Mouse (Mus musculus): ENCODE results near the gene Gabarap. TPM values are rescaled to one million over a fixed set of nuclear protein-coding genes. Genes with fewer than 3 reads are reported as not detected.

The Gabarap gene
- total RNA-seq, 1 experiment, result 70.6 TPM

DNA sequence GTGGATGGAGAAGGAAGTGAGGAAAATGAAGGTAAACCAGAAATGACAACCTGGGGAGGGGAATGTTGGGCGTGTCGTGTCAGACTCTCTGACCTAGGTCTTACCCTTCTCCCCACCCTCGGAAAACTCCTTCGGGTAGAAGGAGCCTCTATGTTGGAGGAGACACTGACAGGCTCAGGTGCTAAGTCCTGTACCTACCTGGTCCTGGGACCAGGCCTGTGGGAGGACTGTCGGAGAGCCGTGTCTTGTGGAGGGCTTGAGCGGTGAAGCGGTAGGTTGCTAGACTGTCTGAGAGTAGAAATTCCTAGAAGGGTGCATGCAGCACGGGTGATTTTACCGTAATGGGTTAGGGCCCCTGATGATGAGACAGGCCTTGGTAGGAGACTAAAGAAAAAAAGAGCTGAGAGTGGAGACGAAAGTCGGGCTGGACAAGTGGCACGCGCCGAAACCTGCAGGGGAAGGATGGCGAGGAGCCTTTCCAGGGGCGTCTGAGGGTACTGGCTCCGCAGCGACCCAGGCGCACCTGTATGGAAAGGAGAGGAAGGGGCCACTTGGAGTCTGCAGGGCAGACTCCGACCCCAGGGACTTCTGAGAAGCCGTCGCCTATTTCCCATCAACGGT, 26.2 kb upstream of the Gabarap start, which contains the start of gene Cldn7:
Gene Cldn7 (plus strand): TSS at position 130 of the 621 bp plus-strand sequence.
- TF ChIP-seq HCFC1 (IDR thresholded peaks at IDR 0.05; ENCODE audit: borderline replicate concordance, insufficient read depth, low read length), result no peak
- no peak for TF ChIP-seq CHD2 (IDR thresholded peaks at IDR 0.05; ENCODE audit: low read depth, low read length)
- no peak for TF ChIP-seq ZNF384 (IDR thresholded peaks at IDR 0.05; ENCODE audit: low read depth, low read length)
- TF ChIP-seq MAFK (IDR thresholded peaks at IDR 0.05; ENCODE audit: insufficient read depth, low read depth, low read length), result no peak
- no peak for TF ChIP-seq ZC3H11A (IDR thresholded peaks at IDR 0.05; ENCODE audit: borderline replicate concordance, low read depth, low read length)
- Histone ChIP-seq H3K4me1 (ENCODE audit: control insufficient read depth in 2 of 2, insufficient read depth in 2 of 2, low read length in 2 of 2, poor library complexity in 1 of 2) (peaks cover 0 to 8% of the 10 kb centered on the region in 2 experiments; a peak in 1 of 4 replicates), H3K4me3 (ENCODE audit: insufficient read depth in 1 of 2, low read depth in 1 of 2, low read length in 2 of 2, poor library complexity in 1 of 2, severe bottlenecking in 1 of 2) (peak within 1 kb of the TSS; percentile 72), H3K27ac (ENCODE audit: insufficient read depth, low read depth, low read length, poor library complexity, severe bottlenecking) (no peak within 1 kb of the TSS), H3K9me3 (ENCODE audit: control insufficient read depth, insufficient read depth, low read depth, low read length) (no peaks in the 10 kb centered on the region), H3K36me3 (ENCODE audit: control insufficient read depth, insufficient read depth, low read length, poor library complexity, severe bottlenecking) (peaks cover 10% of the 10 kb centered on the region; the same call in 1 of the 2 replicates), H3K9ac (ENCODE audit: insufficient read depth, low read depth, low read length, poor library complexity, severe bottlenecking) (peak within 1 kb of the TSS; percentile 49)
- in situ Hi-C loops (cut with MboI; ENCODE audit: low sequenced_read_pairs in 2 of 2, unreplicated experiment in 2 of 2), result no loop called here
- DNase-seq (ENCODE audit: low read depth, low spot score), result no peak

DNA sequence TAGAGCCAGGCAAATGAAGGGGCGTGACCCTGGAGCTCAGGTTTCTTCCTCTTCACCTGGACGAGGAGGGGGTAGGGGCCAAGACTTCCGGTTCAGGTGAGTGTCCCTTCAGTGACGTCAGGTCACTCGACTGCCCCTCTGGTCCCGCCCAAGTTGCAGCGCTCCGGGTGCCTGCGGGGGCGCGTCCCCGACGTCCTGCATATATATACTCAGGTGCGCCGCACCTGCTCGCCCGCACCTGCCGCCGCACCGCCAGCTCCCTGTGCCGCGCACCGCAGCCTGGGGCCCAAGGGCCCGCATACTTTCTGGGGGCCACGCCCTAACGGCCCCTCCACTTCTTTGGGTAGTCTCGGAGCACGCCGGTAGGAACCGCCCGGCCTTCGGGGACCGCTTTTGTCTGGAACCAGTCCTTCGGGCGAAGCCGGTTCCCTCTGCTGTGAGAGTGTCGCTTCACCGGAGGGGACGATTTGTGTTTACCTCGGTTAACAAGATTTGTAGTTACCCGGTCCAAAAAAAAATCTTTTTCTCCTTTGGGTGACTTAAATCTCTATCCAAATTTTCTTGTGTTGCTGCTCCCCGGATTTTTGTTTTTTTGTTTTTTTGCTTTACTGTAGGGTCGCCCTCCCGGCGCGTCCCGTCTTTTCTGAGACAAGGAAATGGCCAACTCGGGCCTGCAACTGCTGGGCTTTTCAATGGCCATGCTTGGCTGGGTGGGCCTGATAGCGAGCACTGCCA, 25.5 kb upstream of the Gabarap start:
- no peaks in the 10 kb centered on the region for H3K9me3 ChIP-seq (ENCODE audit: control insufficient read depth, insufficient read depth, low read depth, low read length)
- no peak for DNase-seq (ENCODE audit: low read depth, low spot score)
- peaks cover 10% of the 10 kb centered on the region; the same call in 1 of the 2 replicates for H3K36me3 ChIP-seq (ENCODE audit: control insufficient read depth, insufficient read depth, low read length, poor library complexity, severe bottlenecking)
- no peak overlapping the region for H3K27ac ChIP-seq (ENCODE audit: insufficient read depth, low read depth, low read length, poor library complexity, severe bottlenecking)
- no peak for TF ChIP-seq MAFK (IDR thresholded peaks at IDR 0.05; ENCODE audit: insufficient read depth, low read depth, low read length)
- TF ChIP-seq HCFC1 (IDR thresholded peaks at IDR 0.05; ENCODE audit: borderline replicate concordance, insufficient read depth, low read length), result peak; percentile 44; the same call in 1 of the 2 replicates
- peaks cover 0 to 8% of the 10 kb centered on the region in 2 experiments; a peak in 1 of 4 replicates for H3K4me1 ChIP-seq (ENCODE audit: control insufficient read depth in 2 of 2, insufficient read depth in 2 of 2, low read length in 2 of 2, poor library complexity in 1 of 2)
- peak overlapping the region; percentile 81 for H3K9ac ChIP-seq (ENCODE audit: insufficient read depth, low read depth, low read length, poor library complexity, severe bottlenecking)
- in situ Hi-C loops (cut with MboI; ENCODE audit: low sequenced_read_pairs in 2 of 2, unreplicated experiment in 2 of 2), result no loop called here
- peak overlapping the region; percentile 72 for H3K4me3 ChIP-seq (ENCODE audit: insufficient read depth in 1 of 2, low read depth in 1 of 2, low read length in 2 of 2, poor library complexity in 1 of 2, severe bottlenecking in 1 of 2)

DNA sequence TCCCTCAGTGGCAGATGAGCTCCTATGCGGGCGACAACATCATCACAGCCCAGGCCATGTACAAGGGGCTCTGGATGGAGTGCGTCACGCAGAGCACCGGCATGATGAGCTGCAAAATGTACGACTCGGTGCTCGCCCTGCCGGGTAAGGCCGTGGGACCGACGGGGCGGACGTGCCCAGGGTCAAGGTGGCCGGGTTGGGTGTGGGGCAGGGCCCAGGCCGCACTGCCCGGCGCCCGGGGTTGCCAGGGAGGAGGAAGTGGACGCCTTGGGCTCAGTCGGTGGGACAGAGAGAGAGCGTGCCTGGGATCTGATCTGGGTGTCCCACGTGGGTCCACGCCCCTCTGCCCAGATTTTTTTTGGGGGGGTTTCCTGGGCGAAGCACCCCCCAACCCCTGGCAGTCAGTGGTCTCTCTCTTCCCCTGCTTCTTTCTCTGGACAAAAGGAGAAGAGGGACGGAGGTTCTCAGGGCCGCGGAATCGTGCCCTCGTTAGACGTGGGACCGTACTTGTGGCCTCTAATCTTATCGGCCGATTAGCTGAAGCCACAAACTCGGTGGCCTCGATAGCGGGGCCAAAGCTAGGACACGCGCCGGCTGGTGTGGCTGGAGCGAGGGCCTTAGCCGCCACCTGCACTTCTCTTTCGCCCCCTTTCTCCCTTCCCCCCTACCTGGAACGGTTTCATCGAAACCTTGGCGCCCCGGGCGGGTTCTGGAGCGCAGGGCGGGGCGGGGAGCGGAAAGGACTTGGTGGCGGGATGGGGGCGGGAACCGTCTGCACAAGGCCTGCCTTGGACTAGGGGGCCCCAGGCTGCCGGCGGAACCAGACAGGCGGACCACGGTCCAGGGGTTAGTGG, 24.7 kb upstream of the Gabarap start:
- DNase-seq (ENCODE audit: low read depth, low spot score), result no peak
- Histone ChIP-seq H3K4me1 (ENCODE audit: control insufficient read depth in 2 of 2, insufficient read depth in 2 of 2, low read length in 2 of 2, poor library complexity in 1 of 2) (peaks cover 0 to 8% of the 10 kb centered on the region in 2 experiments; a peak in 1 of 4 replicates), H3K4me3 (ENCODE audit: insufficient read depth in 1 of 2, low read depth in 1 of 2, low read length in 2 of 2, poor library complexity in 1 of 2, severe bottlenecking in 1 of 2) (peak overlapping the region; percentile 72), H3K9ac (ENCODE audit: insufficient read depth, low read depth, low read length, poor library complexity, severe bottlenecking) (peak overlapping the region; percentile 81), H3K36me3 (ENCODE audit: control insufficient read depth, insufficient read depth, low read length, poor library complexity, severe bottlenecking) (peaks cover 10% of the 10 kb centered on the region; the same call in 1 of the 2 replicates), H3K27ac (ENCODE audit: insufficient read depth, low read depth, low read length, poor library complexity, severe bottlenecking) (no peak overlapping the region), H3K9me3 (ENCODE audit: control insufficient read depth, insufficient read depth, low read depth, low read length) (no peaks in the 10 kb centered on the region)
- in situ Hi-C loops (cut with MboI; ENCODE audit: low sequenced_read_pairs in 2 of 2, unreplicated experiment in 2 of 2), result no loop called here
- 0 out of 2 replicates have a peak, but pooled peaks have one; percentile 12 for TF ChIP-seq HCFC1 (IDR thresholded peaks at IDR 0.05; ENCODE audit: borderline replicate concordance, insufficient read depth, low read length)
- TF ChIP-seq CHD2 (IDR thresholded peaks at IDR 0.05; ENCODE audit: low read depth, low read length), result no peak
- TF ChIP-seq ZC3H11A (IDR thresholded peaks at IDR 0.05; ENCODE audit: borderline replicate concordance, low read depth, low read length), result no peak

- no peak for TF ChIP-seq CHD2 (IDR thresholded peaks at IDR 0.05; ENCODE audit: low read depth, low read length)
- TF ChIP-seq ZC3H11A (IDR thresholded peaks at IDR 0.05; ENCODE audit: borderline replicate concordance, low read depth, low read length), result no peak
- TF ChIP-seq MAFK (IDR thresholded peaks at IDR 0.05; ENCODE audit: insufficient read depth, low read depth, low read length), result no peak
- TF ChIP-seq HCFC1 (IDR thresholded peaks at IDR 0.05; ENCODE audit: borderline replicate concordance, insufficient read depth, low read length), result no peak
- no peak for TF ChIP-seq ZNF384 (IDR thresholded peaks at IDR 0.05; ENCODE audit: low read depth, low read length)
Observed at GRCm38 (mm10) chr11:69966860-69967517, 24.0 kb upstream of the Gabarap start.

More at GRCm38 (mm10) chr11:69966860-69967517, 24.0 kb upstream of the Gabarap start:
- peaks cover 10% of the 10 kb centered on the region; the same call in 1 of the 2 replicates for H3K36me3 ChIP-seq (ENCODE audit: control insufficient read depth, insufficient read depth, low read length, poor library complexity, severe bottlenecking)
- no peak for DNase-seq (ENCODE audit: low read depth, low spot score)
- peak overlapping the region; percentile 72 for H3K4me3 ChIP-seq (ENCODE audit: insufficient read depth in 1 of 2, low read depth in 1 of 2, low read length in 2 of 2, poor library complexity in 1 of 2, severe bottlenecking in 1 of 2)
- no peak overlapping the region for H3K27ac ChIP-seq (ENCODE audit: insufficient read depth, low read depth, low read length, poor library complexity, severe bottlenecking)
- in situ Hi-C loops (cut with MboI; ENCODE audit: low sequenced_read_pairs in 2 of 2, unreplicated experiment in 2 of 2), result no loop called here
- H3K9ac ChIP-seq (ENCODE audit: insufficient read depth, low read depth, low read length, poor library complexity, severe bottlenecking), result peak overlapping the region; percentile 81
- H3K9me3 ChIP-seq (ENCODE audit: control insufficient read depth, insufficient read depth, low read depth, low read length), result no peaks in the 10 kb centered on the region
- peaks cover 0 to 8% of the 10 kb centered on the region in 2 experiments; a peak in 1 of 4 replicates for H3K4me1 ChIP-seq (ENCODE audit: control insufficient read depth in 2 of 2, insufficient read depth in 2 of 2, low read length in 2 of 2, poor library complexity in 1 of 2)
